Mouse (Mus musculus) kidney, adult 9 months (tissue): ENCODE results near the gene Fgfr2.

ENCODE experiments used
- DNase-seq: peaks from one replicate; pipeline ENCODE4 v3.0.0; 2022

The Fgfr2 gene

DNA sequence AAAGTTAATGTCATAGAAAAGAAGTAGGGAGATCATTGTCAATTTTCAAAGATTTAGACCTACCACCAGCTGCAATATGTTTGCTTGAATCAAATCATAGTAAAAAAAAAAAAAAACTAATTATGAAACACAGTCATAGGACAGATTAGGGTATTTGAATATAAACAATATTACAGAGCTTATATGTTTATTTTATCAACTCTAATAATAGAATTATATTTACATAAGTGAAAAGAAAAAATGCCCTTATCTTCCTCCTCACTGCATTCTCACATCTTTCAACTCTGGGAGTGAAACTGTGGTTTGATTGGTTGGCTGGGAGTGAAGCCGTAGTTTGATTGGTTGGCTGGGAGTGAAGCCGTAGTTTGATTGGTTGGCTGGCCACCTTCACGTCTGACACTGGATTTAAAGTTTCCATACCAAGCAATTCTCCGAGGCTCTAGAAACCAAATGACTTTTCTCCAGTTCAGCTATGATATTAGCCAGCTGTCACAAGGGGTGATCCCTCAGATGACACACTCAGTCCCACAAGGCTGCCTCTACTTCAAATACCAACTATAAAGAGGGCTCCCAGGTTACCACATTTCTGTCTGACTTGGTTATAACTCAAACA is 941.5 kb downstream of the Fgfr2 start:
- DNase-seq = no peak

DNA sequence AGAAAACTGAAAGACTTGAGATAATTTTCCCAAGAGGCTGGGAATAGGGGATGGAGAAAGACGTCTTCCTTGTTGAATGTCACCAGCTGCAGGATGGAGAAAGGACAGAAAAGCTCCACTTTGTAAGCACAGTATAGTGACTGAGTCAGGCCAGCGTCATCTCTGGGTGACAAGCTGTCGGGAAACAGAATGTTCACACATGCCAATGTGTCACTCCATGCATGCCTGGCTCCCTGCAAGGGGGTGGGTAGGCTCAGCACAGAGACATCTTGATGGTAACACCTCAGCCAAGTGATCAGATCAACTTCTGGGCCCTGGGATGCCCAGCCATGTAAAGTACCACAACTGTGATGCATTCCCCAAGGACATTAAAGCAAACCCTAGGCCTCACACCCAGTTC is 942.1 kb downstream of the Fgfr2 start:
- DNase-seq = no peak

DNA sequence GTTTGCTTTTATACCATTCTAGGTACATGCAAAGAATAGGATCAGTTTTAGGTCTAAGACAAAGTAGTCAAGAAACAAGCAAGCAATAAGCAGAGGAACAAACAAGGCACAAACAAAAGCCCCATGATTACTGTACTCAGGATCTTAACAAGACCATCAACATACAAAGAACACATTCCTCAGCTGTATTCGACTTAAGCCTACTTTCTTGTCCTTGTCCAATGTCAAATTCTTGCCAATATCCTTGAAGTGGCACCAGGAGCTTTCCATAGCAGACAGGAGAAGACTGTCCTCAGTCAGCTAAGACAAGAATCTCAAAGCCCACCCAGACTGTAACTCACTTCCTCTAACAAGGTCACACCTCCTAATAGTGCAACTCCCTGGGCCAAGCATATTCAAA is 944.1 kb downstream of the Fgfr2 start:
- DNase-seq = no peak

DNA sequence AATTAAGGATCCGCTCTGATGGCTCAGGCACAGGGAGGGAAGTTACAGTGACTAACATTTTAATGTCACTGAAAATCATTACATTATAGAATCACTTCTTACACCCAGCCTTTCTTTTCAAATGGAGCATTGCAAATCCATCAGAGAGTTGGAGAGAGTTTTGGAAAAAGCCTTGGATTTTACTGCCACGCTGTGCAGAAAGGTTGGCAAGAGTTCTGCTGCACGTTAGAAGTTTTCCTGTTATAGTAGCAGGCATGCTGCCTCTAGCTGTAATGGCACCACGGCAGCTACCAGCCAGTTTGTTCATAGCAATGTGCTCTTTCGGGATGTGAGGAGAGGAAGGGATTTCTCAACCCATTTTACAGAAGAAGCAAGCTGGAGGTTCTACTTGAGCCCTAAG is 948.4 kb downstream of the Fgfr2 start:
- no peak for DNase-seq

DNA sequence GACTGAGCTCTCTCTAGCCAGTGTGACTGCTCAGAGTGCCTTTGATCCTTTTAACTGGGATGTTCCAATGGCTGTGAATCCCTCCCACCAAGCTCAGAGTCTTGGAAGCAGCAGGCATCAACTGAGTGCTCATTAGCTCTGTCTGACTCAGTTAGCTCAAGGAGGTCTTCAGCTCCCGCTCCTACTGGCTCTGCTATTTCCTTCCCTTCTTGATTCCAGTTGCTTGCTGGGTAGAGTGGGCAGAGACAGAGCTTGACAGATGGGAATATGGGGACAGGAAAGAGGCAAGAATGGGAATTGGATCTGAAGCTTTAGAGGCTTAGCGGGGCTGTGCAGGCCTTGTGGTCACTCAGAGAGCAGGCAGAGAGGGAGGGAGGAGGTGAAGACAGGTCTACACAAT is 948.9 kb downstream of the Fgfr2 start:
- DNase-seq = no peak

DNA sequence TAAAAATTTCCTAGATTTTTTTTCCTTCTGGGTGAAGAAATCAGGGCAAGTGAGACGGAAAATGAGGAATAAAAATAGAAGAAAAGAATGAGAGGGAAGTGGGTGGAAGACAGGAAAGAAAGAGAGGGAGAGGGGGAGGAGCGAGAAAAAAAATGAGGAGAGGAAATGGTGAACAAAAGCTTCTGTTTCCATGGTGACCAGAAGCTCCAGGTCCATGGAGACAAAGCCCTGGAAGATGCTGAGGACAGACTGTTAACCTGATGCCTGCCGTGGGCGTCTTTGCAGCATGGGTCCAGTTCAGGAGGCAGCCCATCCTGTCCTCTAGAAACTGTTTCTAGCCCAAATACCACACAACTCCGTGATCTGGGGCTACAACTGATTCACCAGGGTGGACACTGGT is 950.9 kb downstream of the Fgfr2 start:
- DNase-seq = no peak

DNA sequence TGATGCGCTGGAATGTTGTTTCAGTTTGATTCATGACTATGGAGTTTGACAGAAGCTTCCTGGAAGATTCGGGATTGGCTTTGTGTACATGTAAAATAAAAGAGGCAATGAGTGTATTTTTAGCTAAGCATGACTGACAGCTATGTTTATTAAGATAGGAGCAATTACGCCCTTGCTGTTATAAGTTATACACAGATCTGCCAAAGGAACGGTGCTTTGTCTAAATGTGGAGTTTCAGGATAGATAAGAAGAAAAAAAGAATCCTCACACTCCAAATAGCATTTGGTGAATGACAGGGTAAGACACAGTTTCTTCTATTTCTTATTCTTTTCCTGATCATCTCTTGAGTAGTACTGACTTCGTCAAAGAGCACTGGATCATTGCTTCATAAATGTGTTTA is 951.4 kb downstream of the Fgfr2 start:
- DNase-seq = peak; percentile 5

DNA sequence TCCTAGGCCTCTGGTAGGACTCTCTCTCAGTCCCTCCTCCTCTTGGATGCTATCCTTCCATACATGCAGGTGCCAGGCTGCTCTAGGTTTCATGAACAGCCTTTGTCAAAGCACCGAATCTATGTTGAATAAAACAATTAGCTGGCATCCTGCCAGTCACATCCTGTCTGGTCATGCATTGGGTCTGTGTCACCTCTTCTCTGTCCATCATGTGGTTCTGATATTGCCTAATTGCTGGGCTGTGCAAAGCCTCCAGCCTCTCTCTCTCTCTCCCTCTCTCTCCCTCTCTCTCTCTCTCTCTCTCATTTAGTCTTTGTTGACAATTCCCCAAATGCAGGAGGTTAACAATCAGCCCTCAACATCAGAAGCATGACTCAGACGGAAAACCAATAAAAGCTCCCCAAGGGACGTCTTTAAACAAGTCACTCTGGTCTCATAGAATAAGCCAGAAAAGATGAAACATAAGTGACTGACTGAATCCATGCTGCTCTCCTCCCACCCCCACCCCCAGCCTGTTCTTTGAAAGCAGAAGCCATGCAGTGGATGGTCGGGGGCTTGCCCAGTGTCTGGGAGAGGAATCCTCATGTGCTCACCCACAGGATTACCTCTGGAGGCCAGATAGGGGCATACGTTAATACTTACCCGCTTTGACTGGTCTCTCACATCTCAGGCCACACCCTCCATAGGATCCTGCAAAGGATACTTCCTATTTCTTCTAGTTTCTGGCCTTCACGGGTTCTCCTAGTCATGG is 953.6 kb downstream of the Fgfr2 start:
- no peak for DNase-seq

DNA sequence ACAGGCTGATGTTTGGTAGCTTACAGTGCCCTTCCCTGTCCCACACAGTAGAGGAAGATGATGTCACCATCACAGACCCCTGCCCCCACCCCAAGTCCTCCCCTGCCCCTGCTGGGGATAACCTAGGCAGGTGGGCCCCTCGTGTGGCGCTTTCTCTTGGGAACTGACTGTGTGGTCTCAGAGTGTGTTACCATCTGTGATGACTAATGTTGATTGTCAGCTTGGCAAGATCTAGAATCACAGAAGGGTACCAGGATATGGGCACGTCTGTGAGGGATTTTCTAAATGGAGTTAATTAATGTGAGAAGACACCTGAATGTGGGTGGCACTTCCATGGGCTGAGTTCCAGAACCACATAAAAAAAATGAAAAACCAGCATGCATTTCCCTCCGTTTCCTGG is 955.9 kb downstream of the Fgfr2 start:
- DNase-seq = no peak

DNA sequence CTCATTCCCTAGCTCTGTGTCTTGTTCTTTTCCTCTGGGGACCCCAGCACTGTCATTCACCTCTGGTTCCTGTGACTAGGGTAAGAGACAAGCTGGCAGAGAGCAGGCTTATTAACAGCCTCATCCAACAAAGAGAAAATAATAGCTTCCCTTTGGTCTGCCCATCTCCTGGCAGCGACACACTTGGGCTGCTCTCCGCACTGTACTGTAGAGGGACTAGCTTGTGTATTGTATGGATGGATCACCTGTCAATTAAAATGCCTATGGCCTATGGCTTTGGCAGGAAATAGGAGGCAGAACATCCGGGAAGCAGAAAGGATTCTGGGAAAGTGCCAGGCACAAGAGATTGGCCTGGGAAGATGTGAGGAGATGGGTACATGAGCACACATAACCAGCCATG is 960.9 kb downstream of the Fgfr2 start:
- DNase-seq = no peak

DNA sequence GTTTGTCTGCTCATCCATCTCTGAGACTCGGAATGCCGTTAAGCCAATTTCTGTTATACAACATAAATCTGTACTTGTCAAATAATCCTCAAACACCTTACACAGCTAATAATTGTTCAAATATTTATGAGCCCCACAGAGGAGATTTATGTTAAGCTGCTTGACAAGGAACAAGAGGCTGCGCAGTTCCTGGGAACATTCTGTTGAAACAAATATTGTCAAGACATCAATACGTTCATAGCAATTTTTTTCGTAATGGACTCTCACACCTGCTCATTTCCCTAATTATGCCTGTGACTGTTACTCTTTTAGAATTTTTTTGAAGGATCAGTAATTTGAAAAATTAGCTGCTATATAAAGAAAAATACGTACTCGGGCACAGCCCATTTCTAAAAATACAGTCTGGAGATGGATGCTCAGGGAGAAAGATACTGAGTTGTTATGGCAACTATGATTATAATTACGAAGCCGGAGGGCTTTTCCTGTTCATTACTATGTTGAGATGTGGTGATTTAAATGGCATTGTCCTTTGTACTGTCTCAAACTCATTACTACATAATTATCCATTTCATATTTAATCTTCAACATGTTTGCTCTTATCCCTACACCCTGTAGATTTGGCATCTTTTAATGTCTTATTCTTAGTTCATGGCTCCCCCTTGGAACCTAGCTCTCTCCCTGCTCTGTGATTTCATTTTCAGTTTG is 964.7 kb downstream of the Fgfr2 start:
- DNase-seq = no peak

DNA sequence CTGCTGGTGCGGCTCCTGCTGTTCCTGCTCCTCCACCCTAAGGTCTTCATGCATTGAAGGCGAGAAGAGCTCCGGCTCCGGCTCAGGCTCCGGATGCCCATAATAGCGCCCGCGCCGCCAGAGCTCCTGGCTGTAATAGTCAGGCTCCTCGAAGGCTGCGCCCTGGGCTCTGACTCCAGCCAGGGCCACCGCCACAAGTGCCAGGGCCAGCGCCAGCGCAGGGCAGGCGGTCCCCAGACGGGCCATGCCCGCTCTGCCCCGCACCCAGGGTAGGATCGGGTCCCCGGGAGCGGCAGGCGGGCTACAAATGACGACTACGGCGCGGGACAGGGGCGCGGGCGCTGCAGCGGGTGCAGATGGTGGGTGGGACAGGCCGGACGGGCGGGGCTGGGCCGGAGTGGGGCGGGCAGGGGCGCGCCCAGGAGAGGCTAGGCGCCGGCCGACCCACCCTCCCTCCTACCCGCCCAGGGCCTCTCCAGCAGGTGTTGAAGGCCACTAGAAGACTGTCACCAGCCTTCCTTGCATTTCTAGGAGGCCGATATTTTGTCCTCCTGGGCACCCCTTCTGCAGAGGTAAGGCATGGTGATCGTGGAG is 968.7 kb downstream of the Fgfr2 start, which contains the start of gene Cpxm2:
Gene Cpxm2, minus strand, starts transcription at position 372 of the 594 bp plus-strand sequence.
- DNase-seq = no peak

DNA sequence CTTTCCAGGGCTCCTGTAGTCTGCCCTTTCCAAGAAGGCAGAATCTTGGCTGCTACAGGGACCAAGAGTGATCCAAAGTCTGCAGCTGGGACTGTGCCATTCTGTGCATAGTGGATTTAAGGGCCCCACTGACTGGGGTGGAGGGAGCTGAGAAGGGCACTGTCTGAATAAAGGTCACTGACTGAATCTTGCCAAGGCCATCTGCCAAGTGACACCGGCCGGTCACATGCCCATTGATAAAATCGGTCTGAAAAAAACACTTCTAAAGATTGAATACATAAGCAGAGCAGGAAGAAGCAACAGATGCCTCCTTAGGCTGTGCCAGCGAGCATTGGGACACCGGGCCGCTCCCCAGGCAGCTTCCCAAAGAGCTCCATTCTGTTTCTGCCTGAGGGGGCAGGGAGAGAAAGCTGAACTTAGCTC is 969.4 kb downstream of the Fgfr2 start:
- no peak for DNase-seq

DNA sequence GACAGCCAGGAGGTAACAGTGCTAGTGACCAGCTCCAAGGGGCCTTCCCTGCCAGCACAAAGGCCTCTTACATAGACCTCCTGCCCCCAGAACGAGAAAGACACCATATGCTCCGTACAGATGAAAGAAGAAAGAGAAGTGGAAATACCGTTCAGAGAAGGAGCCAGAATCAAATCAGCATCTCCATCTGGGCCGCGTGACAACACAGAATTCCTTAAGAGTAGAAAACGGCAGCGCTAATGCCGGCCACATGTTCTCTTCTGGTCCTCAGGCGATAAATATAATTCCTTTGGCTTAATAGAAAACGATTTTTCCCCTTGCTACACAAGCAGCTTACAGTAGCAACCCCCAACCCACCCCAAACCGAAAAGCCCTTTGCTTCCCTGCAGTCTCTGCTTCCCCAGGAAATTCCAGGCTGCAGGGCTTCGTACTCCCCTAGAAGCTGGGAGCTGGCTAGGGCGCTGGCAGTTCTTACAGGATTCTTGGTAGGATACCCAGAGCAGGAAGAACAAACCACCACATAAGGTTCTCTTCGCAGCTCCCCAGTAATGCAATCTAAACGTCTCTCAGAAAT is 977.8 kb downstream of the Fgfr2 start:
- DNase-seq = no peak

DNA sequence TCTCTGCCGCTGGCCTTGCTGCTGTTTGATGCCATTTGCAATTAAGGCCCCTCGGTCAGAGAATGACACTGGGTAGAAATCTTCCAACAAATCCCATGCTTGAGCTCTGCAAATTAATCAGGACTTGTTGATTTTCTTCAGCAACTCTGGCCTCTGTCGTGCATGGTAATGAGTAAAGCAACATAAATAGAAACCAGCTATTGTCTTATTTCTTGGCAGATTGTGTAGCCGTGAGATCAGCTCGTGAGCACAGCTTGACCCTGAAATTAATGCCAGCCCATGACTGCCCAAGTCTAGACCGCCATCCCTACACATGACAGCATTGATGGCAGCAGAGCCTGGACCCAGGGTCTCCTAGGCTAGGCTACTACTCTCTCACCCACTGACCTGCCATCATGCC is 994.5 kb downstream of the Fgfr2 start:
- no peak for DNase-seq

DNA sequence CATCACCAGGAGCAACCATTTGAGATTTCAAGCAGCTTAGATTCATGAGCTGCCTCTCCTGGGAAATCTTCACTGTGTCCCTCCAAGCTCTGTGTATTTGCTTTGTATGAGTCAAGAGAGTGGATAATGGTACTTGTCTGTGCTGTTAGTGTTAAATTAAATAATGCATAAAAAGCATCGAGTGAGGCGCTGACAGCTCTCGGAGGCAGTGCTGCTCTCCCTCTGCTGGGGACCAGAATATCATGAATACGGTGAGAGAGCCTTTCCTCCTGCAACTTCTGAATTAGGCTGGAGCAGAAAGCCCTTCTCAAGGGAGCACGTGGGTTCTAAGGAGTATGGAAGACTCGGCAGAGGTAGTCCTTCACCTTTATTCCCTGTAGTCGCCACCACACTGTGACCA is 998.2 kb downstream of the Fgfr2 start:
- DNase-seq = no peak

DNA sequence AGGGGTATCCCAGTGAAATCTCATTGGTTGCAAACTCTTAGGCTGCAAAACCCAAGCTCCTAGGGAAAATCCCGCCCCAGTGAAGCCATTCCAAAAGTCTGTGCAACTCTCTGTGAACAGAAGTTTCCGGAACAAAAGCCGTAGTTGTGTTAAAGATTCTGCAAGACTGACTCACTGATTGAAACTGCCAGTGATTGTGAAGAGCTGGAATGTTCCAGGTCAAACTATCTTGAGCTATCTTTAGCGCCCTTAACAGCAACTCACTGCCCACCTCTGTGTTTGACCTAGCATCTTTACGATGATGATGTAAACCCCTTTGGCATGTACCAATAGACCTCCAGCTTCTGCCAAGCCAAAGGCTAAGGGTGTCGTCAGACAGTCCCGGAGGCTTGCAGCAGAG is 999.9 kb downstream of the Fgfr2 start:
- DNase-seq = no peak

DNA sequence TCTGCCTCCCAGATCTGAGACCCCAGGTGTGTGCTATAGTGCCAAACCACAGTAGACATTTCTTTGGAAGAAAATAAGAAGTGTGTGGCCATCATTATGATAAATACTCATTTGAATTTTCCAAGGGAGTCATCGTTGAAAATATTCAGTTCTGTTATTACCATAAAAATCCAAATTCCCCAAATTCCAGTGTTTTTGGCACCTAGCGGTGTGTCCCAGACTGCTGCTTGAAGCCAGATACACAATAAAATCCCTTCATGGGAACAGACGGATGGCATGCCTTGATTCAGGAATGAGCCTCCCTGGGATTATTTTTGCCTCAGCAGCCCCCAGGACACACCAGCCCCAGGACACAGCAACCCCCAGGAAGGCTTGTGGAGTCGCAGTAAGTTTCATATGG is 1003.3 kb downstream of the Fgfr2 start:
- no peak for DNase-seq

DNA sequence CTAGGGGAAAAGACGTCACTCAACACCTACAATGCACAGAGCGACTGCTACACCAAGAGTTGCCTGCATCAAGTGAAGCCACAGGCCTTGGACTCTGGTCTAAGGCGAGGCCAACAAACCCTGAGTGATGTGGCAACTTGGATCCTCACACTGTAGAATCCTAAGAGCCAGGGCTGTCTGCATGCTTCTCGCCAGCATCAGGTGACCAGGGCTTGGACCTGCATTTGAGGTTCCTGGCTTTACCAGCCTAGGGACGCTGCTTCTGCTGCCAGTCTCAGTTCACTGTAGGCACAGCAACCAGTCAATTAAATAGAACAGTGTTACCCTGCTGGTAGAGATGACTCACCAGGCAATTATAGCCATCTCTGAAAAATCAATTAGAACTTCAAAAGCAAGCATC is 1011.4 kb downstream of the Fgfr2 start:
- DNase-seq = no peak

DNA sequence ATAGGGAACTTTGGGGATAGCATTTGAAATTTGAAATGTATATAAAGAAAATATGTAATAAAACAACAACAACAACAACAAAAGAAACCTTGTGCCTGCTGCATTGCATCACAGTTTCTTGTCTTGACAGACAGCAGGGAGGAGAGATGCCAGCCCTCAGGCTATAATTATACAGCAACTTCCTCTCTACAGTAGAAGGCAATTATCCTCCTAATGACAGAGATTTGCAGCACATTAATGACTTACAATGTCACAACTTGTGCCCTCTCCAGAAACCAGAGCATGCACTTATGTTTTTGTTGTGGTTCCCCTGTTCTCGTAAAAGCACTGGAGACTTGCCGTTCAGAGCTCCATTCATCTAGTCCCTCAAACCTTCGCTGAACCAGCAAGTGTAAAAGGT is 1012.8 kb downstream of the Fgfr2 start:
- DNase-seq = no peak

DNA sequence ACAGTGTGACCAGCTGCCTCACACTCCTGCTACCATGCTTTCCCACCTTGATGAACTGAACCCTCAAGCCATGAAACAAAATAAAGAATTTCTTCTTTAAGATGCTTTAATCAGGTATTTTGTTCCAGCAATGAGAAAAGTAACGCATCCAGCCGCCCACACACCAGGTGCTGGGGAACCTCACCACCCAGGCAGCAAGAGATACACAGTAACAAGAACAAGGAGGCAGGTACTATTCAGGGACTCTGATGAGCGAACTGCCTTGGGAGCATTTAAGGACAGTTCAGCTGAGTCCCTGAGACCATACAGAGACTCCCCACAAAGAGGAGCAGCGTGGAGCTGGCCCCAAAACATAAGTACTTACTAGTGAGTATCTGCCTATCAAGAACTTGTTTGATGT is 1016.3 kb downstream of the Fgfr2 start:
- DNase-seq = no peak

DNA sequence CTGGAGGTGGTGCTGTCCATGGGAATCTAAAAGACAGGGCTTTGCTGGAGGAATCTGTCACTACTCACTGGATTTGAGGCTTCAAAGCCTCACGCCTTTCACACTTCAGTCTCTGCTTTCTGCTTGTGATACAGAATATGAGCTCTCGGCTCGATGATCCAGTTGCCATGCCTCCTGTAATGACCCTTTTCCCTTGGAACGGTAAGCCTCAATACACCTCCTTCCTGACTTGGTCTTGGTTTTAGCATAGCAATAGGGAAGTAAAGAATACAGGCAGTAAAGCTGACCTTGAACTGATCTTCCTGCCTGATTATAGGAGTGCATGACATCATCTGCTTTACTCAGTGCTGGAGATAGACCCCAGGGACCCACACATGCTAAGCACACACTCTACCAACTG is 1017.8 kb downstream of the Fgfr2 start:
- DNase-seq = no peak

DNA sequence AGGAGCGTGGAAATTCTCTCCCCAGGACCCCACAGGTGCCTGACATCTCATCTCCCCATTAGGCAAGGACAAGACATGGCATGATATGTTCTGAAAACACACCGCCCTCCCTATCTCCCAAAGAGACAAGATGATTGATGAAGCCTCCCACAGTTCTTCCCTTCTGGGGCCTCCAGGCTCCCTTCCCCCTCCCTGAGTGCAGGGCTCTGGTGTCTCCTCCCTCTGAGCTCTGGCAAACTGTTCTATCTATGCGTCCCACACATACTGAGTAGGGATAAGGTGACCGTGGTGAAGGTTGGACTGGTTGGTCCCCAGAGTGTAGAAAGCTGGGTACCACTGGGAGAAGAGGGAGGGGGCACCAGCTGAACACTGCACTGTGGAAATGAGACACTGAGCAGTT is 1024.7 kb downstream of the Fgfr2 start:
- DNase-seq = no peak

DNA sequence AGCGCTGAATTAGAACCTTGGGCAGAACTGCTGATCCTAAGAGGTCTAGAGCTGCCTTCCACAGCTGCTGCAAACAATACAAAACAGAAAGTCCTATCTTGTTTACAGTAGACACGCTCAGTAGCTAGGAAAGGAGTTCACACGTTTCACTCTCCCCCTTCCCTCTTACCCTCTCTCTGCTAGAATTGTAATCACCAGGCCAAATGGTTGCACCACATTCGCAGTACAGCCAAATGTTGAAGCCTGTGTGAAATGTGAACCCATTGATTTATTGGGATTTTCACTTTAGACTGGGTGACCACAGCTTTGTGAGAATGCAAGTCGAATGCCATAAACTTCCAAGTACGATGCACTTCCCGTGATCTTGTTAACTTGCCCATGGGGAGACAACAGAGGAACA is 1028.5 kb downstream of the Fgfr2 start:
- DNase-seq = no peak
